Comparison of ENCODE assay signal across 12 mouse cellular contexts in genomic region chr8:120574941-120575340, GRCm38 (mm10). TPM values are rescaled to one million over a fixed set of nuclear protein-coding genes. Genes with fewer than 3 reads are reported as not detected.
DNase-seq lines count a peak whose midpoint lies in the region; ATAC-seq and TF ChIP-seq lines count a peak whose summit lies in the region.
"Had no signal": no experiment of that assay in that cellular context is flagged by ENCODE, and none has a peak within 500 bp of the region (broad histone marks: within the 10 kb centered on the region; RNA-seq: fewer than 3 reads in every experiment).

No protein-coding gene starts in this region.

- peak; percentile 26; the same call in 1 of the 2 replicates for TF ChIP-seq CTCF in lung, postnatal 0 days (IDR thresholded peaks at IDR 0.05)

- WGBS in heart, embryonic 13.5 days, result 59% methylated on average over 19 of the region's 19 CpGs
- WGBS in lung, postnatal 0 days, result 61% methylated on average over 19 of the region's 19 CpGs

- H3K27me3 ChIP-seq in heart, embryonic 13.5 days (replicated peaks), result no peaks in the 10 kb centered on the region
- H3K27me3 ChIP-seq in lung, postnatal 0 days (replicated peaks; ENCODE audit: insufficient read depth, low read length), result no peaks in the 10 kb centered on the region
- H3K27me3 ChIP-seq: CH12.LX had no signal

- peak overlapping the region; percentile 17 for H3K9ac ChIP-seq in heart, embryonic 13.5 days
- no peak overlapping the region for H3K9ac ChIP-seq in lung, postnatal 0 days (replicated peaks; ENCODE audit: low read depth)

- DNase-seq in heart, adult 11 months, result no peak
- DNase-seq in lung, postnatal 0 days (ENCODE audit: low spot score), result no peak
- DNase-seq in lung, postnatal 4 days, result no peak
- DNase-seq in NIH3T3 (ENCODE audit: low read depth), result peak; percentile 47
- peak; percentile 61 to 75 for DNase-seq in kidney, postnatal 4 days
- no peak for DNase-seq in frontal cortex, postnatal 10 days (ENCODE audit: low spot score in 2 of 2)
- DNase-seq: cerebellum, adult 11 months; embryo, embryonic 11 days; gastrocnemius, postnatal 25 days; lung, postnatal 14 days had no signal

- H3K4me1 ChIP-seq in heart, embryonic 13.5 days, result peaks cover 27% of the 10 kb centered on the region
- no peaks in the 10 kb centered on the region for H3K4me1 ChIP-seq in lung, postnatal 0 days (ENCODE audit: insufficient read depth, low read depth, low read length)

- H3K4me2 ChIP-seq in heart, embryonic 13.5 days, result no peak overlapping the region
- no peak overlapping the region for H3K4me2 ChIP-seq in lung, postnatal 0 days (replicated peaks; ENCODE audit: low read depth, low read length)

- H3K36me3 ChIP-seq in heart, embryonic 13.5 days, result peaks cover 98% of the 10 kb centered on the region
- H3K36me3 ChIP-seq in lung, postnatal 0 days (ENCODE audit: insufficient read depth, low read length), result peaks cover 86% of the 10 kb centered on the region

- no peak for ATAC-seq in heart, embryonic 13.5 days (ENCODE audit: extremely low read depth, insufficient number of reproducible peaks, low FRiP score, low TSS enrichment)
- ATAC-seq in lung, postnatal 0 days, result no peak

- no peak overlapping the region for H3K27ac ChIP-seq in heart, embryonic 13.5 days (replicated peaks)
- no peak overlapping the region for H3K27ac ChIP-seq in lung, postnatal 0 days (ENCODE audit: low read length)

- TF ChIP-seq EP300 in lung, postnatal 0 days (IDR thresholded peaks at IDR 0.05), result no peak

- no peak overlapping the region for H3K4me3 ChIP-seq in heart, embryonic 13.5 days
- H3K4me3 ChIP-seq in lung, postnatal 0 days (ENCODE audit: low read depth, low read length), result no peak overlapping the region

- no peaks in the 10 kb centered on the region for H3K9me3 ChIP-seq in heart, embryonic 13.5 days
- no peaks in the 10 kb centered on the region for H3K9me3 ChIP-seq in lung, postnatal 0 days (ENCODE audit: low read length)

RNA-seq across cellular contexts. Expression of gene Gins2, which starts 14.2 kb away (rescaled TPM):
- 79.8 and 80.4 TPM in 2 replicates for polyA plus RNA-seq in heart, embryonic 13.5 days (2015; fragmentation: Nextera tagmentation; extraction: Ambion mirVana)
- polyA plus RNA-seq in lung, postnatal 0 days (2015; fragmentation: Nextera tagmentation; extraction: Ambion mirVana), result 10.9 and 13.4 TPM in 2 replicates

Comparison
In these comparisons a context has a peak if more than half of its experiments do, and no peak if none do; other contexts are left out.
1. DNase-seq: peak in NIH3T3 (single experiment) and kidney, postnatal 4 days (2 of 2); none in heart, adult 11 months (single experiment), lung, postnatal 0 days (single experiment), lung, postnatal 4 days (0 of 2) and frontal cortex, postnatal 10 days (0 of 2).